Mouse (Mus musculus) R1 (cell line): ENCODE data around the gene Olfr624.
"Not testable (repeated sequence)": the region's sequence is repeated elsewhere in the genome, so short reads cannot be mapped to it uniquely, and the experiment has no call there.

Experiments used
- DNase-seq: peaks from one replicate; pipeline ENCODE4 v3.0.0-alpha.2; 2018; ENCODE audit warnings: low read depth, low spot score

Olfr624 gene

DNA sequence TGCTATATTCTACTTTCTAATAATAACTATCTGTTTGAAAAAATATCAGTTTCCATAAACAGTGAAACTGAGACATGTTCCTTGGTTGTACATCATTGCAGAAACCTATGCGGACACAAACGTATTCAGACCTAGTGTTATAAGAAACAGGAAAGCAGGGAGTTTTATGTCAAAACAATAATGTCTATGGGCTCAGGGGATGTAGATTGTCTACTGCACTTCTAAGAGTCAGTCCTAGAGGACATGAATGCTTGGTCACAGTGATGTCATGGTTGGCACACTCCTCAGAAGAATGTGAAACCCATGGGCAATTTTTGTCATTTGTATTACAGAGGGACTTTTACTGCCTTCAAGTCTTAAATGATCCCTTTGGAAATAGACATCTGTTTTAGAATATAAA lies at the start of gene Olfr624:
Gene Olfr624 (minus strand): TSS at position 101 of the 400 bp plus-strand sequence.
- DNase-seq: no peak

DNA sequence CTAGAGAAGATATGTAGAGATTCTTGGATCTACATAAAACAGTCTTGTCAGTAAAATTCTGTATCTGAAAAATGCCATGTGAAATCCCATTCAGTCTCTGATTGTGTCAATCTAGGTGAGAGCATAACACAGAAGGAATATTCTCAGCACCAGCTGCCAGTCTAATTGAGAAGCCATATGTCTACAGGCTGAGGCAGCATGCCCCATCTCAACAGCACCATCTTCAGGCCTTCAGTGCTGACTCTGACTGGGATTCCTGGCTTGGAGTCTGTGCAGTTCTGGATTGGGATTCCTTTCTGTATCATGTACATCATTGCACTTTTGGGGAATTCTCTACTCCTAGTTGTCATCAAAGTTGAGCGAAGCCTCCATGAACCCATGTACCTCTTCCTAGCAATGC lies 45.4 kb upstream of the Olfr624 start:
- DNase-seq: not testable (repeated sequence)

DNA sequence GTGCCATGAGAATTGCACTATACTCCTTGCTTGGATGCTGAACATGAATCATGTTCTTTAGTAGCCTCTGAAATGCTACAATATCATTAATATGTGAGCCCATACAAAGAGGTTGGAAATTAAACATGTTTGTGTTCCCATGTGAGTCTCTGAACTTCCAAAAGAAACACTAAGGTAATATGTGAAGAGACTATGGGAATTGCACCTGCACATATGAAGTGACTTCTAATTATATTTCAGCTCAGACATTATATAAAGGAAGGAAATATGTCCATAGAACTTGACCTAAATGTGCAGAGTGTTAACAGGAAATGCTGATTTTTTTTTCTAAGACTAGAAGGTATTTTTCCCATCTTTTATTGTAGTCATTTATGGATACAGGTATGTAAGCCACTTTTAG lies 43.4 kb upstream of the Olfr624 start, which contains the start of gene Olfr243:
Gene Olfr243 (plus strand): TSS at position 301 of the 400 bp plus-strand sequence.
- no peak for DNase-seq

DNA sequence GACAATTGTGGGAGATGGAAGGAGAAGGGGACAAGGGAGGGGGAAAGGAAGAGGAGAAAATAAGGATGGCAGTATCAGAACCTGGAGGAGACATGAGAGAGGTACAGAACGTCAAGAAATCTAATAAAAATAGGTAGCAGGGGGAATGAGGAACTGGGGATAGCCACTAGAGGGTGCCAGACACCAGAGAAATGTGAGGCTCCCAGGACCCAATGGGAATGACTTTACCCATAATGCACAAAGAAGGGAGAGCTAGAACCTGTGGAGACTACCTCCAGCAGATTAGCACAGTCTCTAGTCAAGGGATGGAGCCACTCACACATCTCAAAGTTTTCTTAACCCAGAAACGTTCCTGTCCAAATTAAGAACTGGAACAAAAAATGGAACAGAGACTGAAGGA lies 41.0 kb upstream of the Olfr624 start:
- DNase-seq: no peak

- no peak for DNase-seq
Measured at GRCm38 (mm10) chr7:103699469-103699868, 28.5 kb upstream of the Olfr624 start.

- DNase-seq: no peak
Measured at GRCm38 (mm10) chr7:103682420-103682819, 11.4 kb upstream of the Olfr624 start, which contains the start of gene Olfr625-ps1. Gene Olfr625-ps1 (plus strand): TSS chr7:103682720.

DNA sequence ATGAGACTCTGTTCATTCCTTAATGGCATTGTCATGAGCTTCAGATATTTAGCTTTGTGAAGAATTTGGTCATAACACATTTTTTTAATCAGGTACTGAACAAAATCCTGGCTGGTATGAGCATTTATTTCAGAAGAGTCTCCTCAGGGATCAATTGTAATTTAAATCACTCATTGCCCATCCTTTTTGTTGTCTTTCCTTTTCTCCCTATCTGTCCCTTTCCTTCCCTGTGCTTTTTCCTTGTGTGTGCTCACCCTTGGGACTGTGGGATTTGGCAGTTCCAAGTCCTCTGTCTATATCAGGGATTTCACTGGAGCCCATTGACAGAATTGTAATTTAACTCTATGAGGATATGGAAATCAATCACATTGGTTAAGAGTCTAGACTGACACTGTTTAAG lies 7.4 kb downstream of the Olfr624 start, which contains the start of gene Olfr623:
Gene Olfr623 (minus strand): TSS at position 101 of the 400 bp plus-strand sequence.
- no peak for DNase-seq

DNA sequence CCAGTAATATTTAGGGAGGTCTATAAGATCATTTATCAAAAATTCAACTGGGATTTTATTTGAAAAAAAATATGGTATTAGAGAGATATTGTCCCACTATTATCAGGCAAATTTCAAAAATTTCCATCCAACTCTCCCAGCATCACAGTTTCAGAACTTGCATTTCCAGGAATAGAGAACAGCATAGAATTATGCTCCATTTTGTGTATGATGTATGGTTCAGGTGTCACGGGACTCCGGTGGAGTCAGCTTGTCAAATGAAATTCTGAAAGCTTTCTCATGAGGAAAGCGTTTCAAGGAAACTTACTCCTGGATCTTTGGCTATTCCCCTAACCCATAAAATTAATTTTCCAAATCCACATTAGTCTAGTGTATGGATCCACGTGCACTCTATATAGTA lies 26.9 kb downstream of the Olfr624 start:
- no peak for DNase-seq

GRCm38 (mm10) chr7:103642602-103643001 lies 28.4 kb downstream of the Olfr624 start, which contains the start of gene Olfr622:
Gene Olfr622 (minus strand): TSS chr7:103642702.
- no peak for DNase-seq

DNA sequence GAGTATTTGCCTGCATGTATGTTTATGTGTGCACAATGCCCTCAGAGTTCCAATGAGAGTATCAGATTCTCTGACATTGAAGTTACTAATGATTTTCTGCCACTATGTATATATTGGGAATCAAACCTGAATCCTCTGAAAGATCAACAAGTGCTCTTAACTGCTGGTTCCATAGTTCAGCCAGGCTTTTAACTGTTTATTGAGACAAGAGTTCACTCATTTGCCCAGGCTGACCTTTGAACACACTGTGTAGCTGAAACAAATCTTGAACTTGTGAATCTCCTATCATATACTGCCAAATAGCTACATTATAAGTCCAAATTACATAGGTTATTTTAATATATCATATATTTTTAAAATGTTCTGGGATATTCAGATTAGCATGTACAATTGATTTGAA lies 34.2 kb downstream of the Olfr624 start:
- no peak for DNase-seq
